ENCODE assay signal across 1 mouse cellular context in genomic region chr9:15310179-15310578, GRCm38 (mm10).
TF ChIP-seq lines count a peak whose summit lies in the region.

No protein-coding gene starts in this region.

TF ChIP-seq in myocyte, 11 proteins besides CTCF, POLR2A, EP300 and RAD21 (continued from another document):
- TF ChIP-seq MYOD1 (IDR thresholded peaks at IDR 0.05; ENCODE audit: control insufficient read depth in 1 of 3, insufficient read length in 2 of 3, low read depth in 2 of 3) (no peak), TCF3 (IDR thresholded peaks at IDR 0.05; ENCODE audit: insufficient read length, low read depth) (no peak), MAX (IDR thresholded peaks at IDR 0.05; ENCODE audit: low read depth) (no peak), REST (IDR thresholded peaks at IDR 0.05; ENCODE audit: insufficient read depth, insufficient read length) (no peak), CEBPB (IDR thresholded peaks at IDR 0.05; ENCODE audit: insufficient read depth, poor library complexity, severe bottlenecking) (no peak)
